Mouse (Mus musculus): ENCODE data around the gene Zfp113. TPM values are rescaled to one million over a fixed set of nuclear protein-coding genes. Genes with fewer than 3 reads are reported as not detected.

The Zfp113 gene
- polyA plus RNA-seq, 1 experiment, result 0.81 TPM

GRCm38 (mm10) chr5:138163610-138164009, 8.1 kb upstream of the Zfp113 start:
- Histone ChIP-seq H3K4me1 (ENCODE audit: control insufficient read depth, insufficient read depth, insufficient read length, low read length) (no peaks in the 10 kb centered on the region), H3K4me3 (ENCODE audit: low read depth, low read length) (no peak overlapping the region), H3K27ac (ENCODE audit: insufficient read depth, low read depth, low read length) (no peak overlapping the region), H3K36me3 (ENCODE audit: control insufficient read depth, insufficient read depth, low read length) (peaks cover 51% of the 10 kb centered on the region), H3K27me3 (ENCODE audit: control insufficient read depth, insufficient read depth, low read length) (no peaks in the 10 kb centered on the region)
- 68% methylated on average over 10 of the region's 10 CpGs for WGBS
- TF ChIP-seq CTCF (IDR thresholded peaks at IDR 0.05; ENCODE audit: extremely low read depth, insufficient read length, insufficient replicate concordance, low read depth, low read length) (no peak), POLR2A (IDR thresholded peaks at IDR 0.05; ENCODE audit: low read depth, low read length) (no peak)

- no peak overlapping the region for H3K27ac ChIP-seq (ENCODE audit: insufficient read depth, low read depth, low read length)
- WGBS, result 69% methylated on average over 6 of the region's 6 CpGs
- H3K4me3 ChIP-seq (ENCODE audit: low read depth, low read length), result no peak overlapping the region
- no peaks in the 10 kb centered on the region for H3K4me1 ChIP-seq (ENCODE audit: control insufficient read depth, insufficient read depth, insufficient read length, low read length)
- TF ChIP-seq POLR2A (IDR thresholded peaks at IDR 0.05; ENCODE audit: low read depth, low read length) (no peak), CTCF (IDR thresholded peaks at IDR 0.05; ENCODE audit: extremely low read depth, insufficient read length, insufficient replicate concordance, low read depth, low read length) (no peak)
- no peaks in the 10 kb centered on the region for H3K27me3 ChIP-seq (ENCODE audit: control insufficient read depth, insufficient read depth, low read length)
- peaks cover 47% of the 10 kb centered on the region for H3K36me3 ChIP-seq (ENCODE audit: control insufficient read depth, insufficient read depth, low read length)
These were observed 7.5 kb upstream of the Zfp113 start for GRCm38 (mm10) chr5:138163046-138163445.

DNA sequence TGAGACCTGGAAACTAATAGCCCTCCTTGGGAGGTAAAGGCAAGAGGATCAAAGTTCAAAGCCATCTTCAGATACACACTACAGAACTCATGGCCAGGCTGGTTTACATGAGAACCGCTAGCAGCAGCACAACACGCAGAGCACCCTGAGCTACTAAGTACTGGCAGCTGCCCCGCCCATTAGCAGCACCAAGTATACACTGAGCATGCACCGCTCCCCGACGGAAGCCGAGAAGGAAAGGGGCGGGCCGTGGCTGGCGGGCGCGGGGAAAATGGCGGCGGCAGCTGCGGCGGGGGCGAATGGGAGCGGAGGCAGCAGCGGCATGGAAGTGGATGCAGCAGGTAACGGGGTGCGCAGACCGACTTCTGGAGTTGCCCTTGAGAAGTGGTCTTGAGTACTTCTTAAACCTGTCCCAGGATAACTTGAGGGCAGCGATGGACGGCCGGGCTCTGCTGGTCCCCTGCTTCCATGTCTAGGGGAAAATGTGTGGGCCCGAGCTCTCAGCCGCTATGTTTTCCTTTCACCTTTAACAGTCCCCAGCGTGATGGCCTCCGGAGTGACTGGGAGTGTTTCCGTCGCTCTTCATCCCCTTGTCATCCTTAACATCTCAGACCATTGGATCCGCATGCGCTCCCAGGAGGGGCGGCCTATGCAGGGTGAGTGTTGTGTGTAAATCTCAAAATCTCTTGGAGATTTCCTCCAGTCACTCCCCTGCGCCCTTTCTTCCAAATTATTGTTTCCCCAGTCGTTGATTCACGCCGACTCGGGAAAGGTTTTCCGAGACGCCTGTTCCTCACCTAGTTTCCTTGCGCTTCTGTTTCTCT, 5.5 kb upstream of the Zfp113 start, which contains the start of gene Cops6:
Cops6 (plus strand) TSS at position 230 of the 824 bp plus-strand sequence.
- Histone ChIP-seq H3K4me3 (ENCODE audit: low read depth, low read length) (peak within 1 kb of the TSS; percentile 79), H3K27me3 (ENCODE audit: control insufficient read depth, insufficient read depth, low read length) (no peaks in the 10 kb centered on the region), H3K4me1 (ENCODE audit: control insufficient read depth, insufficient read depth, insufficient read length, low read length) (no peaks in the 10 kb centered on the region), H3K36me3 (ENCODE audit: control insufficient read depth, insufficient read depth, low read length) (peaks cover 30% of the 10 kb centered on the region), H3K27ac (ENCODE audit: insufficient read depth, low read depth, low read length) (no peak within 1 kb of the TSS)
- under 1% methylated on average over 42 of the region's 42 CpGs for WGBS
- TF ChIP-seq POLR2A (IDR thresholded peaks at IDR 0.05; ENCODE audit: low read depth, low read length), result peak; percentile 57; the same call in 1 of the 2 replicates
- TF ChIP-seq CTCF (IDR thresholded peaks at IDR 0.05; ENCODE audit: extremely low read depth, insufficient read length, insufficient replicate concordance, low read depth, low read length), result no peak

- Histone ChIP-seq H3K27me3 (ENCODE audit: control insufficient read depth, insufficient read depth, low read length) (no peaks in the 10 kb centered on the region), H3K36me3 (ENCODE audit: control insufficient read depth, insufficient read depth, low read length) (peaks cover 22% of the 10 kb centered on the region), H3K4me1 (ENCODE audit: control insufficient read depth, insufficient read depth, insufficient read length, low read length) (no peaks in the 10 kb centered on the region), H3K4me3 (ENCODE audit: low read depth, low read length) (no peak overlapping the region), H3K27ac (ENCODE audit: insufficient read depth, low read depth, low read length) (no peak overlapping the region)
- TF ChIP-seq CTCF (IDR thresholded peaks at IDR 0.05; ENCODE audit: extremely low read depth, insufficient read length, insufficient replicate concordance, low read depth, low read length) (no peak), POLR2A (IDR thresholded peaks at IDR 0.05; ENCODE audit: low read depth, low read length) (no peak)
- 52% methylated on average over 7 of the region's 7 CpGs for WGBS
These were observed 4.7 kb upstream of the Zfp113 start for GRCm38 (mm10) chr5:138160224-138160762.

- WGBS, result 39% methylated on average over 3 of the region's 3 CpGs
- no peak overlapping the region for H3K4me3 ChIP-seq (ENCODE audit: low read depth, low read length)
- H3K27ac ChIP-seq (ENCODE audit: insufficient read depth, low read depth, low read length), result no peak overlapping the region
- TF ChIP-seq POLR2A (IDR thresholded peaks at IDR 0.05; ENCODE audit: low read depth, low read length) (no peak), CTCF (IDR thresholded peaks at IDR 0.05; ENCODE audit: extremely low read depth, insufficient read length, insufficient replicate concordance, low read depth, low read length) (no peak)
- H3K36me3 ChIP-seq (ENCODE audit: control insufficient read depth, insufficient read depth, low read length), result peaks cover 21% of the 10 kb centered on the region
- H3K27me3 ChIP-seq (ENCODE audit: control insufficient read depth, insufficient read depth, low read length), result no peaks in the 10 kb centered on the region
- peaks cover 3% of the 10 kb centered on the region; the same call in 1 of the 2 replicates for H3K4me1 ChIP-seq (ENCODE audit: control insufficient read depth, insufficient read depth, insufficient read length, low read length)
These were observed 1.2 kb downstream of the Zfp113 start for GRCm38 (mm10) chr5:138154390-138154789.

GRCm38 (mm10) chr5:138138585-138138984, 17.0 kb downstream of the Zfp113 start:
- Histone ChIP-seq H3K4me1 (ENCODE audit: control insufficient read depth, insufficient read depth, insufficient read length, low read length) (no peaks in the 10 kb centered on the region), H3K27ac (ENCODE audit: insufficient read depth, low read depth, low read length) (no peak overlapping the region), H3K27me3 (ENCODE audit: control insufficient read depth, insufficient read depth, low read length) (no peaks in the 10 kb centered on the region), H3K36me3 (ENCODE audit: control insufficient read depth, insufficient read depth, low read length) (peaks cover 12% of the 10 kb centered on the region), H3K4me3 (ENCODE audit: low read depth, low read length) (no peak overlapping the region)
- WGBS, result 68% methylated on average over 4 of the region's 4 CpGs
- TF ChIP-seq POLR2A (IDR thresholded peaks at IDR 0.05; ENCODE audit: low read depth, low read length), result no peak
- no peak for TF ChIP-seq CTCF (IDR thresholded peaks at IDR 0.05; ENCODE audit: extremely low read depth, insufficient read length, insufficient replicate concordance, low read depth, low read length)

DNA sequence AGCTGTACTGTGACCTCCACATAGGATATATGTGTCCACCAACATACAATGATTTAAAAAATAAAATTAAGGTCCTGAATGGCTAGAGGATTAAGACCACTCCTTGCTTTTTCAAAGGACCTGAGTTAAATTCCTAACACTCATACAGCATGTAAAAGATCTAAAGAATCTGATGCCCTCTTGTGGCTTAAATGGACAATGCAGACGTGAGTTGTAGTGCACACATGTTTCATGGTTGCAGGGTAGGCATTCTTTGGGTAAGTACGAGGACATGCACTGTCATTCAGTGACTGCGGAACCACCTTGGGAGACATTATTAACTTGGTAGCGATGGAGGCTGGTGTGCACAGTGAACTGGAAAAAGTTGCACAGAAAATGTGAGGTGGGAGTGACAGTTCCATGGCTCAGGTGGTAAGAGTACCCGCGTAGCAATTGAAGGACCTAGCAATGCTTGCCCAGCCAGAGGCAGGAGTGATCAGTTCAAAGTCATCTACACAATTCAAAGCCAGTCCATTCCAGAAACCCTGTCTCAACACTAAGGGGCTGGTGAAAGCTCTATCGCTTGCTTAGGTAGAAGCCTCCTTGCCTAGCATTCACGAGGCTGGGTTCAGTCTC, 17.5 kb downstream of the Zfp113 start:
- Histone ChIP-seq H3K27me3 (ENCODE audit: control insufficient read depth, insufficient read depth, low read length) (no peaks in the 10 kb centered on the region), H3K4me3 (ENCODE audit: low read depth, low read length) (no peak overlapping the region), H3K27ac (ENCODE audit: insufficient read depth, low read depth, low read length) (no peak overlapping the region), H3K4me1 (ENCODE audit: control insufficient read depth, insufficient read depth, insufficient read length, low read length) (no peaks in the 10 kb centered on the region), H3K36me3 (ENCODE audit: control insufficient read depth, insufficient read depth, low read length) (peaks cover 17% of the 10 kb centered on the region)
- 54% methylated on average over 8 of the region's 8 CpGs for WGBS
- TF ChIP-seq POLR2A (IDR thresholded peaks at IDR 0.05; ENCODE audit: low read depth, low read length) (no peak), CTCF (IDR thresholded peaks at IDR 0.05; ENCODE audit: extremely low read depth, insufficient read length, insufficient replicate concordance, low read depth, low read length) (no peak)

All from small intestine, adult 2 months (tissue).